Mouse (Mus musculus): Measurements from ENCODE around the gene Mmp17. TPM values are rescaled to one million over a fixed set of nuclear protein-coding genes. Genes with fewer than 3 reads are reported as not detected.

Mmp17 gene
- polyA plus RNA-seq, 1 experiment from 2014 or later, result 7.3 TPM

Other genes with a start within 250 kb of the Mmp17 start
- gene Sfswap, start 82.9 kb upstream of the Mmp17 start, polyA plus RNA-seq (2014; fragmentation: Nextera tagmentation; extraction: Ambion mirVana), result 52.4 and 58.3 TPM in 2 replicates
- 6.6 and 6.8 TPM in 2 replicates for gene Zfp11, start 85.9 kb downstream of the Mmp17 start, polyA plus RNA-seq (2014; fragmentation: Nextera tagmentation; extraction: Ambion mirVana)
- not detected in 2 replicates for gene Sept14, start 124.3 kb downstream of the Mmp17 start, polyA plus RNA-seq (2014; fragmentation: Nextera tagmentation; extraction: Ambion mirVana)
- gene Mrps17, start 131.3 kb downstream of the Mmp17 start, polyA plus RNA-seq (2014; fragmentation: Nextera tagmentation; extraction: Ambion mirVana), result 169 and 184 TPM in 2 replicates
- gene Nipsnap2, start 140.9 kb downstream of the Mmp17 start, polyA plus RNA-seq (2014; fragmentation: Nextera tagmentation; extraction: Ambion mirVana), result 83.9 and 89.1 TPM in 2 replicates
- gene Psph, start 203.3 kb downstream of the Mmp17 start, polyA plus RNA-seq (2014; fragmentation: Nextera tagmentation; extraction: Ambion mirVana), result 31.3 and 33.6 TPM in 2 replicates